Mouse (Mus musculus) heart, adult 8-10 months (tissue): Measurements from ENCODE around the gene Vgll4. TPM values are rescaled to one million over a fixed set of nuclear protein-coding genes. Genes with fewer than 3 reads are reported as not detected.

ENCODE experiments used
- DNase-seq: peaks from one replicate; pipeline ENCODE4 v3.0.0; 2022; ENCODE audit warnings: low spot score
- total RNA-seq, 4 experiments: library from RNA; stranded (reverse); gene quantifications; 2 replicates each; pipeline ENCODE4 v1.2.4; 2022

Gene Vgll4
- total RNA-seq, 4 experiments from 2014 or later, result 19.9 to 23.5 (median 21.4) TPM

- DNase-seq, result no peak
These were observed 95.5 kb downstream of the Vgll4 start for GRCm38 (mm10) chr6:114874138-114874928.

- no peak for DNase-seq
These were observed 96.0 kb downstream of the Vgll4 start for GRCm38 (mm10) chr6:114873808-114874137.

- no peak for DNase-seq
These were observed 98.7 kb downstream of the Vgll4 start for GRCm38 (mm10) chr6:114871010-114871660.

GRCm38 (mm10) chr6:114869501-114870076 is 100.2 kb downstream of the Vgll4 start:
- DNase-seq, result no peak

- no peak for DNase-seq
These were observed 101.1 kb downstream of the Vgll4 start for GRCm38 (mm10) chr6:114868656-114869055.

GRCm38 (mm10) chr6:114866619-114867018 is 103.2 kb downstream of the Vgll4 start:
- DNase-seq, result peak; percentile 67

- DNase-seq, result no peak
These were observed 103.7 kb downstream of the Vgll4 start for GRCm38 (mm10) chr6:114866078-114866477.

GRCm38 (mm10) chr6:114864421-114864820 is 105.4 kb downstream of the Vgll4 start:
- no peak for DNase-seq

GRCm38 (mm10) chr6:114863501-114863900 is 106.3 kb downstream of the Vgll4 start:
- no peak for DNase-seq

GRCm38 (mm10) chr6:114862046-114862445 is 107.7 kb downstream of the Vgll4 start:
- DNase-seq, result no peak

- DNase-seq, result no peak
These were observed 108.2 kb downstream of the Vgll4 start for GRCm38 (mm10) chr6:114861591-114861990.

- DNase-seq, result peak; percentile 65
These were observed 108.9 kb downstream of the Vgll4 start for GRCm38 (mm10) chr6:114860677-114861568.

GRCm38 (mm10) chr6:114858722-114859053 is 111.1 kb downstream of the Vgll4 start:
- DNase-seq, result no peak

- DNase-seq, result no peak
These were observed 111.6 kb downstream of the Vgll4 start for GRCm38 (mm10) chr6:114857996-114858721.

GRCm38 (mm10) chr6:114856501-114856900 is 113.3 kb downstream of the Vgll4 start:
- DNase-seq, result no peak

GRCm38 (mm10) chr6:114855644-114856043 is 114.2 kb downstream of the Vgll4 start:
- no peak for DNase-seq

- DNase-seq, result no peak
These were observed 115.4 kb downstream of the Vgll4 start for GRCm38 (mm10) chr6:114854368-114854767.

- DNase-seq, result no peak
These were observed 117.1 kb downstream of the Vgll4 start for GRCm38 (mm10) chr6:114852739-114853138.

- no peak for DNase-seq
These were observed 118.1 kb downstream of the Vgll4 start for GRCm38 (mm10) chr6:114851688-114852087.

- no peak for DNase-seq
These were observed 120.0 kb downstream of the Vgll4 start for GRCm38 (mm10) chr6:114849787-114850186.

GRCm38 (mm10) chr6:114848761-114849160 is 121.0 kb downstream of the Vgll4 start:
- DNase-seq, result no peak
